Mouse (Mus musculus) thymus, adult 2 months (tissue): ENCODE measurements around the gene Orc1.

ENCODE experiments used
- CTCF ChIP-seq: fragments of 200-500 bp; IDR thresholded peaks from 2 replicates; pipeline ENCODE4 v1.5.1; 2012; ENCODE audit warnings: mild to moderate bottlenecking, control low read depth, low read length, moderate library complexity, borderline replicate concordance; ENCODE audit not compliant: control insufficient read depth, poor library complexity, insufficient read depth; ENCODE audit errors: extremely low read depth
- POLR2A ChIP-seq: fragments of 200-500 bp; IDR thresholded peaks from 2 replicates; pipeline ENCODE4 v1.6.1; 2012; ENCODE audit warnings: mild to moderate bottlenecking, low read length, control low read depth, moderate library complexity; ENCODE audit not compliant: control insufficient read depth, poor library complexity, insufficient read depth; ENCODE audit errors: extremely low read depth

GRCm38 (mm10) chr4:108621504-108621903 is 42.3 kb downstream of the Orc1 start:
- no peak for TF ChIP-seq POLR2A
- no peak for TF ChIP-seq CTCF
